Mouse (Mus musculus) heart, postnatal 25 days (tissue): ENCODE results near the gene Dram1. TPM values are rescaled to one million over a fixed set of nuclear protein-coding genes. Genes with fewer than 3 reads are reported as not detected.
"Not testable (repeated sequence)": the region's sequence is repeated elsewhere in the genome, so short reads cannot be mapped to it uniquely, and the experiment has no call there.

Source experiments
- DNase-seq: peaks from one replicate; pipeline ENCODE4 v3.0.0; 2022; ENCODE audit warnings: low spot score
- intact Hi-C: fragments of 180-260 bp; cut with DNase I; formaldehyde crosslinking; loops from one replicate; pipeline ENCODE4 v1.15.1; 2025
- total RNA-seq, 2 experiments: library from RNA; stranded (reverse); gene quantifications; 2 replicates each; pipeline ENCODE4 v1.2.3; 2021

Dram1 gene
- total RNA-seq, 2 experiments from 2014 or later: 3.8 to 4.1 TPM

DNA sequence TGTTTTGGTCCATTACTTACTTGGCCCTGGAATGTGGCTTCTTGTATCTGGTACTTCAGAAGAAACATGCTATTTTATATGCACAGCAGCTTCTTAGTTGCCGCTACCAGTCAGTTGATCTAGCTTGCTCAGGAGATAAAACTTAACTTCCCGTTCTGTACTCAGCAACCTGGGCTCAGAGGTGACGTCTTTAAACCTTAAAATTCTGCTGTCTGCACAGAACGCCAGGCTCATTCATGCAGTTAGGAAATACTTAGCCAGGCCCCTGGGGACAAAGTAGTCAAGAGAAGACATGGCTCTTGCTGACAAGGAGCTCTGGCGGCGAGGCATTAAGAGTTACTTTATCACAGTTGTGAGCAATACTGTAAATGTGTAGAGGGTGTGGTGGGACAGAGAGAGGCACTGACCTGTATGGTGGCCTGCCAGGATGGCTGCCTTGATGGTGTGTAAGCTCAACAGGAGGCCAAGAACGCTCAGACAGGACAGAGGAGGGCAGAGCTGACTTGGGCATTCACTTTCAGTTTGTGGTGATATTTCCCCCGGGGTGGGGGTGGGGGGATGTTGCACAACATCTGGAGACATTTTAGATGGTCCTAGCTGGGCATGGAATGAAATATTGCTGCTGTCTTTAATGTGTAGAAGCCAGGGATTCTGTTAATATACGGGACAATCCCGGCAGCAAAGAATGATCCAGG, 11.4 kb upstream of the Dram1 start:
- DNase-seq: no peak
- intact Hi-C loops: no loop called here

DNA sequence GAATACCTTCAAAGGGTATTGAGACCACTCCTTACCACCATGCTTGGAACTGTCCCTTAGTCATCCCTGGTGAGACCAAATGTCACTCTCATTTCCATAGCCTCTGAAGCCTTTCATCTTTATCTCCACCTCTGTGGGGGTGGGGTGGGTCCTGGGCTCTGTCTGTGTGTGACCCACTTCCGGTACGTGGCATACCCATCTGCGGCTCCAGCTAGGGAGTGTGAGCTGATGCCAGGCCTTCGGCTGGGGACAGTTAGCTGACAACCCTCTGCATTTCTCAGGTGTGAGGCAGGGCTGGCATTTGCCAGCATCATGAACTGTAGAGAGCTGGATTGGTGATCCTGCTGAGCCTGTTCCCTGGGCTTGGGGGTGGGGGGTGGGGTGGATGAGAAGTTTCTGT, 10.7 kb upstream of the Dram1 start:
- no peak for DNase-seq
- intact Hi-C loops: no loop called here

GRCm38 (mm10) chr10:88386251-88386650, 7.4 kb upstream of the Dram1 start:
- intact Hi-C loops: no loop called here
- DNase-seq: no peak

GRCm38 (mm10) chr10:88385758-88386157, 6.9 kb upstream of the Dram1 start:
- DNase-seq: no peak
- intact Hi-C loops: no loop called here

DNA sequence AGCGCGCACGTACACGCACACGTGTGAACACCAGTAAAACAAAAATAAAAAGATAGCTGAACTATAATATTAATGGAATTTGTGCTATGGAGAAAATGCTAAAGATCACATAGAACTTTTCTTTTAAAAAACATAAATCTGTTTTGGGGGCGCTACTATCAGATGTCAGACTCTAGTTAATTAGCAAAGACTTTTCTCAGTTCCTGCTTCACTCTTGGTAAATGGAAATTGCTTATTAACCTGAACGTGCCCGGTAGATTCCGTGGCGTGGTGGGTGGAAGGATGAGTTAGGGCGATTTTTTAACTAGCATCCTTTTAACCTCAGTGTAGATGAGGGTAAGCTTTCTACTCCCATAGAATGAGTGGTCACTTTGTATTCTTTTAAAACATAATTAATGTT, 6.4 kb upstream of the Dram1 start:
- intact Hi-C loops: no loop called here
- DNase-seq: no peak

DNA sequence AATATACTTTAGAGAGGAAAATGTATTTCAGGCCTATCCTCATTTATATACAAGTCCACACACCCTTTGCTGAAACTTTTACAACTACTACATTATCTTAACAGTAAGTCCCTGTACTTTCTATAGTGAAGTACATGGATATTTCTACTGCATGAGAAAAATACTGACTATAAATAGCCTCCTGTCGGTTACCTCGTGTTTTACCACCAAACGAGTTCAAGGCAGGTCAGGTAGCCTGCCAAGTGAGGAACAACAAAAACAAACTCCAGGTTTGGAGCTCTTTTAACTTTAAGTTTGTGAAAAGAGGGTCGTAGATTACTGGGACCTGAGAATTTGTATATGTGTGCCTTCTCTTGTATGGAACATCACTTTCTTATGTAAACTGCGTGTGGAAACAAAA, 5.2 kb upstream of the Dram1 start:
- intact Hi-C loops: no loop called here
- DNase-seq: no peak

DNA sequence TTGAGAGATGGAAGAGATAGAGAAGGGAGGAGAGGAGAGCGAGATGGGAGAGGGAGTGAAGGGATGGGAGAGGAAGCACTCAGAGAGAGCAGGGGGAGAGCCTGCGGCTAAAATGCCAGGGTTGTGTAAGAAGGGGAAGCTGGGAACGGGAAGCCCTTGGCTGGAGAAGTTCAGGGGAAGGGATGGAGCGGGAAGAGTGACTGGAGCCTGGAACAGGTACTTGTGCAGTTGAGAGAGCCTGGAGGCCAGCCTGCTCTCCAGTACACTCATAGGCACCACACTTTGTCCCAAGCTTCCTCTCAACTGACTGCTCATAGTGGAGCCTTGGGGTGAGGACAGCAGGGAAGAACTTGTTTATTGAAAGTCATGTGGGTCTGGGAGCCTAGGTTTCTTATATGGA, 4.6 kb upstream of the Dram1 start:
- intact Hi-C loops: loop anchor here (2.0 kb wide), 1 partner anchor 27 kb away; no protein-coding TSS in a partner anchor
- no peak for DNase-seq

GRCm38 (mm10) chr10:88382009-88382408, 3.1 kb upstream of the Dram1 start:
- DNase-seq: no peak
- intact Hi-C loops: loop anchor here (2.0 kb wide), 1 partner anchor 29 kb away; no protein-coding TSS in a partner anchor

DNA sequence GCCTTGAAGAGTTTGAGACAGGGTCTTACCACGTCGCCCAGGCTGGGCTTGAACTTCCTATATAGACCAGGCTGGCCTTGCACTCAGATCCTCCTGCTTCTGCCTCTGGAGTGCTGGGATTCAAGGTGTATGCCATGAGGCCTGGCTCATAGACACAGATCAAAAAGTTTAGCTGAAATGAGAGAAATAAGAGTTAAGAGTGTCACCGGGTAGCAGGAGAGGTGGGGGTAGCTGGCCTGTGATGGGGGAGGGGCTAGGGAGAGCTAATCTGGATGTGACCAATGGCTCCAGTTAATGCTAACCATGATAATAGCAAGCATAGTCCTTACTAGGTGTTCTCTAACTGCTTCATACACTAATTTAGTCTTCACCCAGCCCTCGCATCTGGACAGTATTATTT, 2.4 kb upstream of the Dram1 start:
- DNase-seq: no peak
- intact Hi-C loops: no loop called here

GRCm38 (mm10) chr10:88380430-88381060, 1.7 kb upstream of the Dram1 start:
- intact Hi-C loops: no loop called here
- no peak for DNase-seq

DNA sequence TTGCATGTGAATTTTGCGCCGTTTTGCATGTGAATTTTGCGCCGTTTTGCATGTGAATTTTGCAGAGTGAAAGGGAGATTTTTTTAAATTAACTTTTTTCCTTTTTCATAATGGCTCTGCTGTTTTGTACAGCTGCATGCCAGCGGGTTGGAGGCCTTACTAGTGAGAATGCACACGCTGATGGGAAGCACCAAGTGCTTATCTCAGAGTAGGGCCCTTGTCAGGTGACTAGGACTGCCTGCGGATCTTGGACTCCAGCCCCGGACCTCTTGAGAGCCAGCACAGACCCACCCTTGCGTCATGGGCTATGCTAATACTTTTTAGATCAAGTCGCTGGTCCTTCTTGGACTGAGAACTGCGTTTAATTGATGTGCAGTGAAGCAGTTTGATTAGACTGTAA, 1.1 kb upstream of the Dram1 start:
- DNase-seq: peak; percentile 29
- intact Hi-C loops: no loop called here

GRCm38 (mm10) chr10:88377666-88378065, 1.2 kb downstream of the Dram1 start:
- DNase-seq: no peak
- intact Hi-C loops: loop anchor here (5.0 kb wide), 3 partner anchors 125 to 350 kb away; partner anchors contain the start of gene Chpt1

DNA sequence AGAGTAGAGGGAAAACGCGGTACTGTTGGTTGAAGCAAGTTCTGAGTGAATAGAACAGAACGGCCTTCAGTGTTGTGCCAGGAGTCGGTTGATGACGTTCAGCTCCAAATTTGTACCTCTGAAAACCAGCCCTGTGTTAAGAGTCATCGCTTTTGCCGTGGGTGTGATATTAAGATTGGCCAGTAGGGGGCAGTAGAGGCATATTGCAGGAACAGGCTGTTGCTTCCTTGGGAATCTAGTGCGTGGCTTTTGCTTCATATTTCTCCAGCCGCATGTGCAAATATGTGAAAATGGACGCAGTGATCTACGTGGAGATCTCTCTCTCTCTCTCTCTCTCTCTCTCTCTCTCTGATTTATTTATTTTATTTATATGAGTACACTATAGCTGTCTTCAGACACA, 2.1 kb downstream of the Dram1 start:
- intact Hi-C loops: loop anchor here (1.0 to 5.0 kb wide), 4 partner anchors 50 to 351 kb away; partner anchors contain the start of gene Chpt1
- DNase-seq: peak; percentile 69

GRCm38 (mm10) chr10:88374984-88375383, 3.9 kb downstream of the Dram1 start:
- intact Hi-C loops: loop anchor here (5.0 kb wide), 3 partner anchors 127 to 352 kb away; partner anchors contain the start of gene Chpt1
- no peak for DNase-seq

- DNase-seq, intact Hi-C loops: not testable (repeated sequence)
These were observed 5.9 kb downstream of the Dram1 start for GRCm38 (mm10) chr10:88372945-88373344.

DNA sequence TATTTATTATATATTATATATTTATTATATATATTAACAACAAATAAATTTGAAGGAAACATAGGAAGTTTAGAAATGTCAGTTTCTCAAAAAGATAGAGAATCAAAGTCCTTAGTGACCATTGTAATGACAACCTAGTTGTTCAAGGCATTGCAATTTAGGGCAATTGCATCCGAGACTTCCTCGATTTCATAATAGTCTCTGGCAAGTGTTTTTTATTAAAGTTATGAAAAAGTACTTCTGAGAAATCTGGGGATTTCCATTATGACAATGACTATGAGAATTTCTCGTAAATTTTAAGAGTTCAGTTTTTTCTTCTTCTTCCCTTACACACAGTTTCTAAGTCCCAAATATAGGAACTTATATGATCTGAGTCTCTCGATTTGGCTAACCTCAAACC, 6.4 kb downstream of the Dram1 start:
- intact Hi-C loops: no loop called here
- DNase-seq: no peak

DNA sequence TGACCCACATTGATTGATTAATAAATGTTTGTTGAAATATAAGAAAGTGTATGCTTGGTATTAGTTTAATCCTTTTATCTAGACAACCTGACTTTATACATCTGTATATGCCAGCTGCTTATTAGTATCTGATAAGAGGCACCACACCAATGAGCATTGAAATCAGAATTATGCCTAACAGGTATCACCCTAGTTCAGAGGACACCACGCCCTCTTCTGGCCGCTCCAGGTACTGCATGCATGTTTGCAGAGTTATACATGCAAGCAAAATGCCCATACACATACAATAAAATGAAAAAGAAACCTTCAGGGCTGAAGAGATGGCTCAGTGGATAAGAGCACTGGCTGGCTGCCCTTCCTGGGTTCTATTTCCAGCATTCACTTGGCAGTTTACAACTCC, 7.1 kb downstream of the Dram1 start:
- intact Hi-C loops: no loop called here

DNA sequence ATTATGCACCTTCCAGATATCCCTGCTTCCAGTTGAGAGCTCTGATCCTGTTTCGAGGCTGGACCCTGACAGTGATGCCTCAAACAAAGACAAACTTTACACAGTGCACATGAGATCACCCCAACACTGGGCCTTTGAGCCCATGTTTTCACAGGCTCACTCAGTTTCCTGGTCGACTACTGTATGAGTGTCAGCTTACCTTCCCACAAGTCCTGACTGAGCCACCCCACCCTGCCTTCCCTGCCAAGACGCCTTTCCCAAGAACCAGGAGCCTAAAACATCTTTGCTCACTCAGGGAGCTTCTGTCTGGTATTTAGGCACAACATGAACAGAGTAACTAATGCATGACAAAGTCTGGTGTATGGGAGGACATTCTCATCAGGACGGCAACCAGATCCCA, 9.6 kb downstream of the Dram1 start:
- intact Hi-C loops: no loop called here
- no peak for DNase-seq

More for the DNA sequence above, 7.1 kb downstream of the Dram1 start:
- no peak for DNase-seq

DNA sequence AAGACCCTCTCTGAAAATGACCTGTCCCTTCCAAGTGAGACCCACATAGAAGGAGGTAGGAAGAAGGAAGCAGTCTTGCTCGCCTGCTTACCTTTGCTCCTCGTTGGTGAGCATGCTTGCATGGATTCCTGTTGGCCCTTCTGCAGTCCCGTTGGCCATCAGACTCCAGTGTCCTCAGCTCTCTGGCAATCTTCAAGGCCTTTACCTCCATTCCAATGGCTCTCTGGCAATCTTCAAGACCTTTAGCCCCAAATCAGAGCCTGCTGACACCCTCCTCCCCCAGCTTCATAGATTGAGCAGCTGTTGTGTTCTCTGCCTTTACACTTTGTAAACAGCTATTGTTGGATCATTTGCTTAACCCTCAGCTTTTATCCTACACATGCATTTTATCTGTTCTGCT, 14.7 kb downstream of the Dram1 start:
- intact Hi-C loops: no loop called here
- DNase-seq: no peak

DNA sequence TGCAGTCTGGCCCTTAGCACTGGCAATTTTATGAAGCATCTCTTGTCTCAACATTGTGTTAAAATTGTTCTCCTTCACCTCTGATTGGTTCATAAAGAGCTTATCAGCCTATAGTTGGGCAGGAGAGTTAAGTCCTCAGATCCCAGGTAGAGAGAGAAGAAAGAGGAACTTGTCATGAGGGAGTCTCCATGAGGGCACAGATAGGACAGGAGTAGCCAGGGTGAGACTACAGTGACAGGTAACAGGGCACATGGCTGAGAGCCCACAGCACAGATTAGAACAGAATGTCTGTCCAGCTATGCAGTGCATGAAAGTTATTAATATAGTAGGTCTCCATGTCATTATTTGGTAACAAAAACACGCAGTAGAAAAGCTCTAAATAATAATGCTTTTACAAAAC, 16.7 kb downstream of the Dram1 start:
- DNase-seq: no peak
- intact Hi-C loops: no loop called here

DNA sequence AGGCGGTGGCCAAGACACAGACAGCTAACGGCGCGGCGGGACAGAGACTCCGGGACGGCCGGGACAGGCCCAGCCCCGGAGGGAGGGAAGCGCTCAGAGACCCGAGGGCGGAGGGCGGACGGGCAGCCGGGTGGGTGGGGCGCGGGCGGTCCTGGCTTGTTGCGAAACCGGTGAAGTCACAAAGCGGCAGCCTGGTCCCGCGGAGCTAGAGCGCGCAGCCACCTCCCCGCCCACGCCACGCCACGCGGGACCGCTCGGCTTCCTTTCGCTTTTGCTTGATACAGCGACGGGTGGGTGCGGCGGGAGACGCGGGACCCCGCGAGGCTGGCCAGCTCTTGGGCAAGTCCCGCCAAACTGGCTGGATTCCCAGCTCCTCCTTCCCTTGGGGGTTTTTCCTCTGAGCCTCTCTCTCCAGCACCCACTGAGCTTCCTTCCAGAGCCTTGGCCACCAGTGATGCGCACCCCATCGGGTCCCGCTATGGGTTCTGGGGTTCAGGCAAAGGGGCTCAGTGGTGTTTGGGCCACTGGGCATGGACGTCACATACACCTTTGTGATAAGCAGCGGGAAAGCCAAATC, 21.8 kb downstream of the Dram1 start:
- intact Hi-C loops: no loop called here
- DNase-seq: peak; percentile 72
